Mouse (Mus musculus) cerebellum, adult 2 months (tissue): Measurements from ENCODE around the gene Arsa.

Source experiments
- CTCF ChIP-seq: fragments of 200-500 bp; IDR thresholded peaks from 2 replicates; pipeline ENCODE4 v1.5.1; 2011; ENCODE audit warnings: low read depth, mild to moderate bottlenecking, control low read depth, low read length, moderate library complexity, borderline replicate concordance; ENCODE audit not compliant: insufficient read depth
- POLR2A ChIP-seq: fragments of 200-500 bp; IDR thresholded peaks from 2 replicates; pipeline ENCODE4 v1.6.1; 2011; ENCODE audit warnings: low read length, control low read depth, borderline replicate concordance; ENCODE audit not compliant: insufficient read depth

GRCm38 (mm10) chr15:89428136-89428790 is 49.0 kb downstream of the Arsa start:
- TF ChIP-seq POLR2A (no peak), CTCF (no peak)
